Mouse (Mus musculus) liver, adult (tissue): ENCODE results near the gene Kdm6a.

ENCODE experiments used
- GATA4 ChIP-seq: IDR thresholded peaks from 2 replicates; pipeline ENCODE4 v1.6.1; 2014; ENCODE audit warnings: mild to moderate bottlenecking, low read length; ENCODE audit not compliant: insufficient replicate concordance

Kdm6a gene

DNA sequence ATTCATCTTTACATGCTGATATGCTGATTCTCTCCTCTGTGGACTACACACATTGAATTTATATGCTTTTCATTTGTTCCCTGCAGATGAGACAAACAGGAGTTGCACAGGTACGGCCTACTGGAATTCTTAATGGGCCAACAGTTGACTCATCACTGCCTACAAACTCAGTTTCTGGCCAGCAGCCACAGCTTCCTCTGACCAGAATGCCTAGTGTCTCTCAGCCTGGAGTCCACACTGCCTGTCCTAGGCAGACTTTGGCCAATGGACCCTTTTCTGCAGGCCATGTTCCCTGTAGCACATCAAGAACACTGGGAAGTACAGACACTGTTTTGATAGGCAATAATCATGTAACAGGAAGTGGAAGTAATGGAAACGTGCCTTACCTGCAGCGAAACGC is 88.2 kb downstream of the Kdm6a start:
- TF ChIP-seq GATA4, result no peak

DNA sequence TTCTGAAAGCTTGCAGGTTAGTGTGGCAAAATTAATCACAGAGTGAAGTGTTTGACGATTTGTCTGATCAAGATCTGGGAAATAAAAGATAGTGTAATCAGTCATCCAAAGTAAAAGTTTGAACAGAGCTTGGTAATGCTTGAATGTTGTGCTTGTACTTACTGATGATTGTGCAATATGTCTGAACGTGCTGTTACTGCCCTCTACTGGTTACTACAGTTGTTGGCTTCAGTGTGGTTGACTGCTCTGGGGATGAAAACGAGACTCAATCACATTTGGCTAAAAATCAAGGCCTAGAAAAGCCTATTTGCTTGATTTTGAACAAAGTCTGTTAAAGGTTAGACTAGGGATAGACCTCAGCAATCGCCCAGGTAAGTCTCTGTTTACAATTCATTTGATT is 92.4 kb downstream of the Kdm6a start:
- TF ChIP-seq GATA4, result no peak

DNA sequence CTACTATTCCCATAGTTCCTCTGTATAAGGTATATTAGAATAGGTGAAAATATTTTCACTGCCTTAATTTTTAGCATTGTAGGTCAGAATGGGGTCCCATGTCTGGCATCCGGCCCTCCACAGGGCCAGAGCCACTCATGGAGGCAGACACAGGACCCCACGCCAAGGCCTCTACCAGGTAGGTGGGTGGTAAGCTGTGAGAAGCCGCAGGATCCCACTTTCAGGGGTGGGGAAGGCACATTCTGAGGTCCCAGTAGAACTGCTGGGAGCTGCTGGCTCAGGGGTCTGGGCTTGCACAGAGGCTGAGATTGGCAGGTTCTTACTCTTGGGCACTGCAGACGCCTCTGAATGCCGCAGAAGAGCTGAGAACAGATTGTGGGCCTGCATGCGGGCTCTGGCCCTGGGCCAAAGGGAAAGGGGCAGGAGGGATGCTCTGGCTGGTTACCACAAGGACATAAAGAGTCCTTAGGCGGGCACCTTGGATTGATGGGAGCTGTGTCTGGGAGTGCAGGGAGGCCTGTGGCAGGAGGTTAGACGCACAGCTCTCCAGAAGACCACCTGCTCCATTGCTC is 95.9 kb downstream of the Kdm6a start:
- TF ChIP-seq GATA4, result no peak

DNA sequence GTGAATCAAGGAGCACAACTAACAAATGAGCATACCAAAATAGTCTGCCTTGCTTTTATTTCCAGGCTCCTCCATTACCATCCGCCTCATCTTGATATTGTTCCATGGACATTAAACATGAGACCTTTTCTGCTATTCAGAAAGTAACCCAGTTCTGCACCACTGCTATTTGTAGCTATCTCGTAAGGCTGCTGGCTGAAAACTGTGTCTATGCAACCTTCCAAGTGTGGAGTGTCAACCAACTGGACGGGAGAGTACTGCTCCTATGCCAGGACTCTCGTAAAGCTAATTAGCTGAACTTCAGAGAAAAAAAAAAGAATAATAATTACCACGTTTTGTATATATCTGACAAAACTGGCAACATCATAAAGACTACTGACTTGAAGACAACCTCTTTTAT is 116.2 kb downstream of the Kdm6a start:
- no peak for TF ChIP-seq GATA4

DNA sequence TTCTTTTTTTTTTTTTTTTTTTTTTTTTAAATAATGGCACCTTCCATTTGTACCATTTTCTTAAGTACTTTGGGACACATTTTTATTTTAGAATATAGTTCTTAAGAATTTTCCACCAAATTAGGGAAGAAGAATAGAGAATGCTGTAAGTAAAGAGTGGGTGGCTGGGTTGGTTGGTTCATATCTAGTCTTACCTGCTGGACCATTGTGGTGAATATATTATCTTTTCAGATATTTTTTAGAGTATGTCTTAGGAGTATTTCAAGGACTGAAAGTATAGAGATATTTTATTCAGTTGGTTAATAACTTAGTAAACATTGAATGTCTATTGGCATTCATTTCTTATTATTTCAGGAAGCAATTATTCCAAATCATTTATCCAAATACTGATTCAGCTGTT is 117.8 kb downstream of the Kdm6a start:
- TF ChIP-seq GATA4, result no peak
